Mouse (Mus musculus): ENCODE measurements around the gene Cenpk.

GRCm38 (mm10) chr13:104258997-104259396 lies 30.6 kb downstream of the Cenpk start:
- TF ChIP-seq CTCF (IDR thresholded peaks at IDR 0.05; ENCODE audit: low read depth, low read length) (no peak), POLR2A (IDR thresholded peaks at IDR 0.05; ENCODE audit: borderline replicate concordance, low read depth, low read length) (no peak)

Measured in bone marrow macrophage, adult 2 months (primary cell).